Mouse (Mus musculus) heart, embryonic 12.5 days (tissue): Measurements from ENCODE around the gene Stum. TPM values are rescaled to one million over a fixed set of nuclear protein-coding genes. Genes with fewer than 3 reads are reported as not detected.

Experiments used
- ATAC-seq: fragments of 200-750 bp; cut with Nextera tagmentation; 2 replicates; pipeline ENCODE4 v1.8.0; 2017; ENCODE audit warnings: moderate TSS enrichment, moderate library complexity; ENCODE audit not compliant: insufficient number of reproducible peaks, low FRiP score
- H3K27ac ChIP-seq: fragments of 300-500 bp; sonication (generic); 2 replicates; pipeline ENCODE4 v1.5.1; 2016; ENCODE audit warnings: mild to moderate bottlenecking, moderate library complexity; ENCODE audit not compliant: poor library complexity, severe bottlenecking
- H3K27me3 ChIP-seq: fragments of 300-500 bp; sonication (generic); replicated peaks from 2 replicates; pipeline ENCODE4 v1.6.1; 2016; ENCODE audit warnings: mild to moderate bottlenecking, moderate library complexity
- H3K36me3 ChIP-seq: fragments of 300-500 bp; sonication (generic); 2 replicates; pipeline ENCODE4 v1.6.1; 2016; ENCODE audit warnings: mild to moderate bottlenecking, moderate library complexity
- H3K4me1 ChIP-seq: fragments of 300-500 bp; sonication (generic); replicated peaks from 2 replicates; pipeline ENCODE4 v1.6.1; 2016; ENCODE audit warnings: mild to moderate bottlenecking
- H3K4me2 ChIP-seq: fragments of 300-500 bp; sonication (generic); 2 replicates; pipeline ENCODE4 v1.6.1; 2016; ENCODE audit warnings: mild to moderate bottlenecking, moderate library complexity
- H3K4me3 ChIP-seq: fragments of 300-500 bp; sonication (generic); 2 replicates; pipeline ENCODE4 v1.5.1; 2016; ENCODE audit warnings: mild to moderate bottlenecking
- H3K9ac ChIP-seq: fragments of 300-500 bp; sonication (generic); 2 replicates; pipeline ENCODE4 v1.6.1; 2016; ENCODE audit warnings: mild to moderate bottlenecking, moderate library complexity
- H3K9me3 ChIP-seq: fragments of 300-500 bp; sonication (generic); replicated peaks from 2 replicates; pipeline ENCODE4 v1.6.1; 2016; ENCODE audit warnings: mild to moderate bottlenecking, moderate library complexity
- WGBS: fragments of 180-500 bp; shearing (Covaris S2); methylation state at CpG from one replicate; pipeline ENCODE4 v1.1.7; 2016; 5-methylcytosine and 5-hydroxymethylcytosine counted together
- polyA plus RNA-seq: library from polyadenylated mRNA; unstranded; fragments of >200 nt; fragmentation: Nextera tagmentation; extraction: Ambion mirVana; gene quantifications from 2 replicates; pipeline ENCODE4 v1.2.1, GENCODE M21; 2016

Gene Stum
- polyA plus RNA-seq, 1 experiment from 2014 or later, result 0.10 TPM

DNA sequence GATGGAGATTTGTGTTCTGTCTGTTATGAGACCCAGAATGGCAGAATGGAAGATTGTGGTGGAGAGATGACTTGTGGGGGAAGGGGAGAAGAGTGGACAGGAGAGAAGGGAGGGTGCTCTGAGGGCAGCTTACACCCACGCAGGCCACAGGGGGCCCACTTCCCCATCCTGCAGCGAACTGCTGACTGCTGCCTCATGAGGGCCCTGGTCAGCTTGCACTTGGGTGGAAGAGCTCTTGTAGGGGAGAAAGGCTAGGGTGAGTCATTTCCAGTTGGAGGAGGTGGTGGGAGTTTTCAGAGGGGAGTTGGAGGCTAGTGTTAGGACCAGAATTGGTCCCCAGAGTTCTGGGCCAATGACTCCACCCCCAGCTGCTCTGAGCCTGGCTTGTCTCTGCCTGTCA lies 66.2 kb downstream of the Stum start:
- peaks cover 21% of the 10 kb centered on the region; the same call in 1 of the 2 replicates for H3K27me3 ChIP-seq
- no peak for ATAC-seq
- H3K9ac ChIP-seq, result no peak overlapping the region
- no peak overlapping the region for H3K4me2 ChIP-seq
- 75% methylated on average over 2 of the region's 2 CpGs for WGBS
- no peak overlapping the region for H3K4me3 ChIP-seq
- H3K27ac ChIP-seq, result no peak overlapping the region
- no peaks in the 10 kb centered on the region for H3K9me3 ChIP-seq
- peaks cover 46% of the 10 kb centered on the region for H3K4me1 ChIP-seq
- peaks cover 34% of the 10 kb centered on the region for H3K36me3 ChIP-seq

DNA sequence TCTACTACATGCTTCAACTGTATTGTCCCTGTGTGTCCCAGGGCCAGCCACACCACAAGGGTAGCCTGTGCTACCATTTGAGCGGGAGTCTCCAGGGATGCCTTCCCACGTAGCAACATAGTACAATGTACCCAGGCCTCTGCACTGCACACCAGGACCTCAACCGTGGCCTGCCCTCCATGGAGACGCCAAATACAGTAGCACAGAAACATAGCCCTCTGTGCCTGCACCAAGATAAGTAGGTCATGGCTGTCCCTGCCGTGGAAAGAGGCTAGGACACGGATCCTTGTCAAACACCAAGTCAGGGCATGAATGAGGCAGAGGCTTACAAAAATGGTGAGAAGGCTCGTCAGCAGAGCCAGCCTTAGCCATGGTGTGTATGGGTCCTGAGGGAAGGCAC lies 67.5 kb downstream of the Stum start:
- H3K4me3 ChIP-seq, result no peak overlapping the region
- peaks cover 38% of the 10 kb centered on the region for H3K4me1 ChIP-seq
- H3K9me3 ChIP-seq, result no peaks in the 10 kb centered on the region
- H3K36me3 ChIP-seq, result peaks cover 34% of the 10 kb centered on the region
- H3K27me3 ChIP-seq, result peaks cover 21% of the 10 kb centered on the region; the same call in 1 of the 2 replicates
- H3K9ac ChIP-seq, result no peak overlapping the region
- H3K4me2 ChIP-seq, result no peak overlapping the region
- 83% methylated on average over 7 of the region's 7 CpGs for WGBS
- ATAC-seq, result no peak
- no peak overlapping the region for H3K27ac ChIP-seq

DNA sequence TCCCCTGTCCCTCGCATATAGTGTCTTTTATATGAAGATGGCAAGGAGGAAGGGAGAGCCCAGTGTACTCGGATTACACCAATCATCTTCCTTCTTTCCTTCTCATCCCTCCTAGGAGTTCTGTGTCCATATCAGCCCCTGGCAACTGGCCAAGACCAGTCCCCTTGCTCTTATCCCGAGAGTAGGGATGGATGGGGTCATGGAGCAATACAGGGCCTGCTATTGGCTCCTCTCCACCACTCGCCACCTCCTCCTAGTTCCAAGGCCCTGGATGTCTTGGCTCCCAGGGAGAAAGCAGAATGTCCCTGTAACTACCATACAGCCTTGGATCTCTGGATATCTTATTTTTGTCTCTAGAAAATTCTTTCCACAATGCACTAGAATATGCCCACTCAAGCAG lies 68.2 kb downstream of the Stum start:
- H3K27ac ChIP-seq, result no peak overlapping the region
- peaks cover 21% of the 10 kb centered on the region; the same call in 1 of the 2 replicates for H3K27me3 ChIP-seq
- no peak overlapping the region for H3K4me2 ChIP-seq
- H3K9me3 ChIP-seq, result no peaks in the 10 kb centered on the region
- peak; percentile 60; the same call in 1 of the 2 replicates for ATAC-seq
- WGBS, result 26% methylated on average over 4 of the region's 4 CpGs
- no peak overlapping the region for H3K9ac ChIP-seq
- peaks cover 34% of the 10 kb centered on the region for H3K36me3 ChIP-seq
- H3K4me1 ChIP-seq, result peaks cover 40% of the 10 kb centered on the region
- H3K4me3 ChIP-seq, result no peak overlapping the region

DNA sequence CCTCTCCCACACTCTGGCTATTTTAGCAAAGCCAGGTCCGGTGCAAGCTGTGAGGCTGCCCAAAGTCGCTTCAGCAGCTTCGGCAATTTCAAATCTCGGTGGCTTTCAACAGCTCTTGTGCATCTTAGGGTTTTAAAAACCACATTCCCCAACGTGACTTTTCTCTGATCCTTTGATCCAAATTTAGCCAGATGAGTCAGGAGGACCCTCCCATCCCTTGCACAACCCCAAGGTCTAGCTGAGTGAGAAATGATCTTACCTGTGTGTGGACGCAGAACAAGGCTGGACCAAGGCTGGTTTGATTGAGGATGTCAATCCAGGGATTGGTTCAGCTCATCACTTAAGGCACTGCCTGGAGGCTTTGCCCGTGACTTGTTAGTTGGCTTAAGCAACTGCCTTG lies 73.0 kb downstream of the Stum start:
- WGBS, result 38% methylated on average over 7 of the region's 7 CpGs

DNA sequence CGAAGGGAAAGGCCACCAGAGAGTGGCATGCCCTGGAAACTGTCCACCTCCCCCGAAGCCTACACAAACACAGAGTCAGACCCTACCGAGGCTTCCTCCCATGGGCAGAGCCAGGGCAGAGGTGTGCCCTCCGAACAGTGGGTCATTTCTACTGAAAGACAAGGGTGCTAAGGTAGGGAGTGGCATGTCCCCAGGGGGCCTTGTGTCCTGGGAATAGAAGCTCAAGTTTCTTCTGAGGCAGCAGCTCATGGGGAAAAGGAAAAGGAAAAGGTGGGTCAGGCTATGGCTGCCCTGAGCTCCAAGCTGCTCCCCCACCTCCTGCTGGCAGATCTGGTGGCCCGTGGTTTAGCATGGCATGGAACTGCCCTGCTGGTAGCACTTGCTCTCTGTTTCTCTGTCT lies 73.5 kb downstream of the Stum start:
- Histone ChIP-seq H3K27ac (no peak overlapping the region), H3K27me3 (0 out of 2 replicates have a peak, but pooled peaks cover 6% of the 10 kb centered on the region), H3K4me1 (peaks cover 67% of the 10 kb centered on the region), H3K9me3 (no peaks in the 10 kb centered on the region), H3K9ac (no peak overlapping the region), H3K36me3 (peaks cover 11% of the 10 kb centered on the region; the same call in 1 of the 2 replicates), H3K4me2 (no peak overlapping the region), H3K4me3 (no peak overlapping the region)
- no peak for ATAC-seq
- 63% methylated on average over 5 of the region's 5 CpGs for WGBS

More for the DNA sequence above, 73.0 kb downstream of the Stum start:
- 0 out of 2 replicates have a peak, but pooled peaks cover 6% of the 10 kb centered on the region for H3K27me3 ChIP-seq
- H3K27ac ChIP-seq, result no peak overlapping the region
- H3K4me2 ChIP-seq, result no peak overlapping the region
- no peaks in the 10 kb centered on the region for H3K9me3 ChIP-seq
- H3K4me3 ChIP-seq, result no peak overlapping the region
- peaks cover 11% of the 10 kb centered on the region; the same call in 1 of the 2 replicates for H3K36me3 ChIP-seq
- no peak overlapping the region for H3K9ac ChIP-seq
- no peak for ATAC-seq
- H3K4me1 ChIP-seq, result peaks cover 67% of the 10 kb centered on the region

DNA sequence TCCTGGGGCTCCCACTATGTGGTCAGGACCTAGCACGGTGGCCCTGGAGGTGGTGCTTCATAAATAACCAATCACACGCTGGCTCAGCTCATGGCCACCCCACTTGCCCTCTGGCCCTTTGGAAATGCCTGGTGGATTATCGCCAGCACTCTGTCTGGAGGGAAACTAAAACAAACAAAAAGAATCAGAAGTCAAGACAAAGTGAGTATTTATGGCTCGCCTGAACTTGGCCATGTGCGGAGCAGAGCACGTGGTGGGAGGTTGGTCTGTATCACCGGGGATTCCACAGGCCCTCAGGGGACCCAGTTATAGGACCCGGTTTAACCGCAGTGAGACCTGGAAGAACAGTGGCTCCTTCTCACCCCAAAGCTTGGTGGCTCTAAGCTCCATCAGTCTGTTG lies 74.5 kb downstream of the Stum start:
- no peak overlapping the region for H3K27ac ChIP-seq
- 50% methylated on average over 9 of the region's 9 CpGs for WGBS

DNA sequence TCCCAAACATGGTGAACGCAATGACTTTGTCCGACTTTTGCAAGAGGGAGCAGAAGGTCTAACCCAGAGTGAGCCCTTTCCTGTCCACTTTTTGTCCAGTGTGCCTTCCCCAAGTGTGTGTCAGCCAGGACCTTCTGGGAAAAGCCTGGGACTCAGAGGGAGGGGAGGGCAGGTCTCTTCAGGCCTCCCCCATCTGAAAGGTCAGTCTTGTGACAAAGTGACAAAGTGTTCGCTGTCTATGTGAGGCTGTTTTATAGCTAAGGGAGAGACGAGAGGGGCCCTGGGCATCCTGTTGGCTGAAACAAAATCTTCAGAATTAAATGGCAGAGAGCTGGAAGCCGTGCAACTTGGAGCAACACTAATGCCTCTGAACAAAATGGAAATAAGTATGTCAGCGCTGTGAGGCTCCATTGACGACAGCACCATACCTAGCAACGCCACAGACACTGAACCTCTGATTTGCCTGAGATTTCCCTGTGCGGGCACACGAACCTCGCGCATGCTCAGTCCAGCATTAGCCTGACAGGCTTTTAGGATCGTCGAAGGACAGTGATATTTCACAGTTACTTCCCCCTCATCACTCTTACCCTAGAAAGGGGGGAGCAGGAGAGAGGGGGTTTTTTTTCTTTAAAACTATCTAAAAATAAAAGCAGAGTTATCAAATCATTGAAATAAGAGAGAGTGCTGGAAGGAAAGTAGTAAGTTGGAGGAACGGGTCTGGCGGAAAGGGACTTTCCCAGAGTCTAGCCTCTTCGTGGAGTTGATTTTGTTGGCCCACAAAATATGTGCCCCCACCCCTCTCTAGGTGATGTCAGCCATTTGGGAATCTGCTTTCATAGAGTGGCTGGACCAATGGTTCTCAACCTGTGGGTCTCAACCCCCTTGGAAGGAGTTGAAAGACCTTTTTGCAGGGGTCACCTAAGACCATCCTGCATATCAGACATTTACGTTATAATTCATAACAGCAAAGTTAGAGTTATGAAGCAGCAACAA lies 75.3 kb downstream of the Stum start:
- H3K9ac ChIP-seq, result 0 out of 2 replicates have a peak overlapping the region, but pooled peaks have one; percentile 46

More for the DNA sequence above, 74.5 kb downstream of the Stum start:
- no peak overlapping the region for H3K9ac ChIP-seq
- no peak overlapping the region for H3K4me2 ChIP-seq
- H3K9me3 ChIP-seq, result no peaks in the 10 kb centered on the region
- H3K36me3 ChIP-seq, result peaks cover 4% of the 10 kb centered on the region; the same call in 1 of the 2 replicates
- no peaks in the 10 kb centered on the region for H3K27me3 ChIP-seq
- no peak for ATAC-seq
- H3K4me1 ChIP-seq, result peaks cover 74% of the 10 kb centered on the region
- H3K4me3 ChIP-seq, result no peak overlapping the region

DNA sequence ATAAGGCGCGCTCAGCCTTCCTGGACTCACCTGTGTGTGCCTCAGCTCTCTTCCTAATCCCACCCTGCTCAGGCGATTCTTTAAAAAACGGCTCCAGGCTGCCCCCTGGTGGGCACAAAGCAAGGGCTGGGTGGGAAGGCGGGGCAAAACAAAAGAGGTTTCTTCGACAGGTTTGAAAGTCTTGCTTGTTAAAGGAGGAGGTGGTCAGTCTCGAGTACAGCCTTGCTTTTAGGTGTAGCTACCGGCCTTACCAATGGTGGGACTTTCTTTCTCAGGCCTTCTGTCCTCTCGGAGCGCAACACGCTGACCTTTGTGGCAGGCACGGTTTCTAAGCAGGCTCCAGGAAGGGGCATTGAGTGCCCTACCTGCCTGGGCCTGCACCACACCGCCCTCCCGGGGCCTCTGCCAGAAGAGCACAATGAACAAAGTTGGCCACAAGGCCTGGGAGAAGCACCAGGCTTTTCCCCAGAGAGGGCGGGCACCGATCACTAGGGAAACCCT lies 76.1 kb downstream of the Stum start:
- Histone ChIP-seq H3K9me3 (no peaks in the 10 kb centered on the region), H3K4me2 (peak overlapping the region; percentile 54), H3K4me1 (peaks cover 90% of the 10 kb centered on the region), H3K27me3 (no peaks in the 10 kb centered on the region), H3K9ac (0 out of 2 replicates have a peak overlapping the region, but pooled peaks have one; percentile 46), H3K4me3 (peak overlapping the region; percentile 20; the same call in 1 of the 2 replicates), H3K36me3 (no peaks in the 10 kb centered on the region), H3K27ac (no peak overlapping the region)
- 21% methylated on average over 16 of the region's 16 CpGs for WGBS
- ATAC-seq, result no peak

More for the DNA sequence above, 75.3 kb downstream of the Stum start:
- 68% methylated on average over 18 of the region's 18 CpGs for WGBS
- ATAC-seq, result no peak
- Histone ChIP-seq H3K36me3 (no peaks in the 10 kb centered on the region), H3K9me3 (no peaks in the 10 kb centered on the region), H3K4me1 (peaks cover 82% of the 10 kb centered on the region), H3K4me3 (no peak overlapping the region), H3K4me2 (no peak overlapping the region), H3K27ac (no peak overlapping the region), H3K27me3 (no peaks in the 10 kb centered on the region)

DNA sequence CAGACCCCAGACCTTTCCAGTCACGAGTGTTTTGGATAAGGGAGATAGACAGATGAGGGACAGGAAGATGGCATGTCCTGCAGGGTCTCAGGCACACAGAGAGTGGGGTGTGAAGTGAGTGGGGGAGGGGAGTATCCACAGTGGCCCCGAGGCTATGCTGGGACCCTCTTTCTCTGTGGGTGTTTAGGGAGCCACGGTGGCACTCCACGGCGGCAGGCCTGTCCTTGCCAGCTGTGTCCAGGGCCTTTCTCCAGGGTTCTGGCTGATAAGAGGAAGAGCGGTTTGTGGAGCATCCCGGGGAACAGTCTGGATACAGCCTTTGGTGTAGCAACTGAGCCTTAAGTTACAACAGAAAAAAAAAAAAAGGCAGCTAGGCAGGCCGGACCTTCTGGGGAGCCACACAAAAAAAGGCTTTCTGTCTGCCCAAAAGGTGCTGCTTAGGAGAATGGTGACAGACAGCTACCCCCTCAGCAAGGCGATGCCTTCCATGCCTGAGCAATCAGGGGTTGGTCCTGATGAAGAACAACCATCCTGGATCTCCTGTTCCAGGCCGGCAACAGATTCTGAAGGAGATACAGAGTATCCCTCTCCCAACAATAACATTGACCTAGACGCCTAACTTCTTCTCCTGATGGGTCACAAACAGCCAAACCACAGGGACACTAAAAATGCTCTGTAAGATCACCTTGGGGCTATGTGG lies 76.8 kb downstream of the Stum start:
- 52% methylated on average over 11 of the region's 11 CpGs for WGBS
- Histone ChIP-seq H3K27ac (peak overlapping the region; percentile 33; the same call in 1 of the 2 replicates), H3K4me3 (no peak overlapping the region), H3K27me3 (no peaks in the 10 kb centered on the region), H3K4me2 (no peak overlapping the region), H3K9ac (no peak overlapping the region), H3K9me3 (no peaks in the 10 kb centered on the region), H3K36me3 (no peaks in the 10 kb centered on the region), H3K4me1 (peaks cover 97% of the 10 kb centered on the region)
- no peak for ATAC-seq

DNA sequence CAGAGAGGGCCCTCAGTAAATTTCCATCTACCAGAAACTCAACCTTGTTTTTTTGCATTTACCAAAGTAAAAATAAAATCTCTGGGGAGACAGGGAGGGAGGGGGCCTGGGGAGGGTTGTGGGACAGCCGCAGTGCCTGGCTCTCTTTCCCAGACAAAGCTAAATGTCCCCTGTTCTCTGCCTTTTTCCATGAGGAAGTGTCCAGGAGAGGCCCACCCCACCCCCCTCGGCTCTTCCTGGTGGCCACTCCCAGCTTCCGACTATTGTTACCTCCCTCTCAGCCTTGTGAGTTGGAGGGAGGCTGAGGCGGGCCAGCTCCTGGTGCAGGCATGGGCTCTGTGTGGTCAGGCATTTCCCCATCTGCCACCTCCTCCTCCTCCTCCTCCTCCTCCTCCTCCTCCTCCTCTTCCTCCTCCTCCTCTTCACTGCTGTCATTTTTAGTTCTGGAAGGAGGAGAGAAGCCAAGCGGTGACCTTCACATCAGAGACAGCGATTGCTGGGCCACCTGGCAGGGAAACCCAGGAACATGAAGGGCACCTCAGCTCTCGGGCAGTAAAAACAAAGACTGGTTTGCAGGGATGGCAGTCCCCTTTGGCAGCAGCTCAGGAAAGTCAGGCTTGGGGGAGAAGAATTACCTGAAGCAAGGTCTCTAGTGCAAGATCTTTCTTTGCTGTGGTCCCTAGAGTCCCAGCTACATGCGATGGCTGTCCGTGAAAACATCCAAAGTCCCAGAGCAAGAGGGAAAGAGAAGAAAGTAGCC lies 77.5 kb downstream of the Stum start:
- 68% methylated on average over 9 of the region's 9 CpGs for WGBS
- Histone ChIP-seq H3K4me2 (no peak overlapping the region), H3K4me1 (peaks cover 99% of the 10 kb centered on the region), H3K9ac (no peak overlapping the region), H3K36me3 (no peaks in the 10 kb centered on the region), H3K9me3 (no peaks in the 10 kb centered on the region), H3K4me3 (no peak overlapping the region), H3K27me3 (no peaks in the 10 kb centered on the region), H3K27ac (peak overlapping the region; percentile 97)
- ATAC-seq, result peak; percentile 22
